Mouse (Mus musculus) cerebellum, postnatal 25 days (tissue): ENCODE data around the gene Agap2.

Experiments used
- DNase-seq, 2 experiments: peaks; one replicate each; pipeline ENCODE4 v3.0.0; 2021; ENCODE audit warnings: mixed read lengths in 2 of 2

The Agap2 gene

GRCm38 (mm10) chr10:127075080-127075479 is at the start of gene Agap2:
TSS of gene Agap2 (plus strand) at chr10:127075284.
- no peak for DNase-seq

DNA sequence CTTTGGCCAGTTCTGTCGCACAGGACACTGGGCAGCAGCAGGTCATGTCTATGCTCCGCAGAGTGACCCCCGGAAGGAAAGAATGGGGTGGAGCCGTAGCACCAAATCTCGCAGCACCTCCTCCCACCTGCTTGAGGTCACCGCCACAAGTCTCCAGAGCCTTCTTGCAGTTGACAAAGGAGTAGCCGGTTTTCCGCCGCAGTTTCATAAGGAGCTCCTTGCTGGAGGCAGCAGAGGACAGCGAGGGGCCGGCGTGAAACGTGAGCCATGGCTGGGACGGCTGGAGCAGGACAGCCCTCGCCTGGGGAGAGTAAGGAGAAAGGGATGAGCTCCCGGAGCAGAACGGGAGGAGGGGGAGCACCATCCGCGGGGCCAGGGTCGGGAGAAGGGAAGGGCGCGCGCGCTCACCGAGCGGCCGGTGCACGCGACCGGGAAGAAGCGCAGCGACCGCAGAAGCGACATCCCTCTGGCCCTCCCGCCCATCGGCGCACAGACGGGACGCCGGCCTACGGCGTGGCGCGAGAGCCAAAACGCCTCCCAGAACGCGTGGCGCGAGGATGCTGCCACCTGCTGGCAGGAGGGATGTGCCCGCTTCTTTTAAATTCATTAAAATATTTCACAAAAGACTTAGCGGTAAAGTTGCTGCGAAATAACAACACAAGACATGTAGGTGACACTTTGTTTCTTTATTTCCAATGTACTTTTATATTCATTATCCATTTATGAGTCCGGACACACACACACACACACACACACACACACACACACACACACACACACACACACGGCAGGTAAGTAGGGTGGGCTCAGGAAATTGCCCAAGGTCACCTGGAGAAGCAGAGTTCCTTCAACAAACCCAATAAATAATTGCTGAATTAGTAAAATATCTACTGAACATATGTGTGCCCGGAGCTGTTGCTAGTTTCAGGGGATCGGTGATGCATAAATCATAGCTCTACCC is 44.5 kb upstream of the Agap2 start, which contains the start of gene Tsfm:
TSS of gene Tsfm (minus strand) at position 505 of the 961 bp plus-strand sequence.
- peak; percentile 96 to 98 for DNase-seq

DNA sequence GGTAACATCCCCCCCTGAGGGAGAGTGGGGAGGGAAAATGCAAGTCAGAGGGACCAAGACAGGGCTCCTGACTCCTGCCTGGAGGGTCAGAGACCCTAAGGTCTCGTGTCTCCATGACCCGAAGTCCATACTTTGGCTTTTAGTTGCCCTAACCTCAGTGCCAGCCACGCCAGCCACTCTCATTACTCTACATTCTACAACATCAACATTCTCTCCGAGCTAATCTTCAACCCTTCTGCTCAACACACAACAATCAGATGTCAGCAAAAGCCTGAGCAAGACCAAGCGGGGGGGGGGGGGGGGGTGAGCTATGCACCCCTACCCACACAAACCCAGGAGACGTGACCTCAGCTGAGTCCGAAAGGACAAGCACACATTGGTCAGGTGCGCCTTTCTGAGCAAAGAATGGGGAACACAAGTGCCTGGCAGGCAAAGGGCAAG is 41.8 kb upstream of the Agap2 start:
- DNase-seq, result no peak

- no peak for DNase-seq
Measured at GRCm38 (mm10) chr10:127036273-127036672, 38.8 kb upstream of the Agap2 start.

DNA sequence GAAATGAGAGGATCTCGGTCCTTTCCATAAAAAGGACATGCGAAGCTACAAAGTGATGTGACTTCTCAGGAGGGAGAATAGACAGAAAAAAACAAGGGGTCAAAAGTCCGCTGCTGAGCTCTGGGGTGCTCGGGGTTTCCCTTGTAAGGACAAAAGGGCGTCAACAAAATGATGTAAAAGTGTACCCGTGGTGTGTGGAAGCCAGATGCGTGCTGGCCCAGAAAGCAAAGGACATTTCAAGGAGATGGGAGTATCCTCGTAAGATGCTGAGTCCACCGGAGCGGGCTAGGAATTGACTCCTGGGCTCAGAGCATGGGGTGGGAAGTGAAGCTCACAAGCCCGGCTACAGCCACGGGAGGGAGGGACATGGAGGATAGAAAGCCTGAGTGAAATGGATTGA is 37.4 kb upstream of the Agap2 start:
- no peak for DNase-seq

GRCm38 (mm10) chr10:127040569-127041214 is 34.4 kb upstream of the Agap2 start:
- DNase-seq, result peak; percentile 41 to 59

DNA sequence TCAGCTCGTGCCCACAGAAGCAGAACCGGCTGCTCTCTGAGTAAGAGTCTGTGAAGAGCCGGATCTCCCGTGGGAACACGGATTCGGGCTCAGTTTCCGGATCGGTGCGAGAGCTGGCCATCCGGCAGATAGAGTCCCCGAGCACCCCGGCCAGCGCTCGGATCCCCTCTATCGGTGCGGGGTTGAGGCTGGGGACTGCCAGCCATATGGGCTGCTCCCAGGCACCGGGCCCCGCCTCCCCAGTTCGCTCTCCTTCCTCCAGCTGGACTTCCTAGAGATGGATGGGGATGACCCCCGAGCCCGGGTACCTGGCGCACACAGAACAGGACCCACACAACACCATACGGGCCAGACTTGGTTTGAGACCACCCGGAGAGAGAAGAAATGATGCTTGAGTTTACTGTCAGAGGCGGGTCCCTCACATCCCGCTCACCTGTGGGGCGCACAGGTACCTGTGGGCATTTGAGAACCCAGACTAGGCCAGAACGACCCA is 33.8 kb upstream of the Agap2 start, which contains the start of the genes Mettl1 and Eef1akmt3:
TSS of gene Mettl1 (plus strand) at position 141 of the 493 bp plus-strand sequence.
TSS of gene Eef1akmt3 (minus strand) at position 240 of the 493 bp plus-strand sequence.
- peak in 1 of 2 experiments; percentile 72 for DNase-seq

DNA sequence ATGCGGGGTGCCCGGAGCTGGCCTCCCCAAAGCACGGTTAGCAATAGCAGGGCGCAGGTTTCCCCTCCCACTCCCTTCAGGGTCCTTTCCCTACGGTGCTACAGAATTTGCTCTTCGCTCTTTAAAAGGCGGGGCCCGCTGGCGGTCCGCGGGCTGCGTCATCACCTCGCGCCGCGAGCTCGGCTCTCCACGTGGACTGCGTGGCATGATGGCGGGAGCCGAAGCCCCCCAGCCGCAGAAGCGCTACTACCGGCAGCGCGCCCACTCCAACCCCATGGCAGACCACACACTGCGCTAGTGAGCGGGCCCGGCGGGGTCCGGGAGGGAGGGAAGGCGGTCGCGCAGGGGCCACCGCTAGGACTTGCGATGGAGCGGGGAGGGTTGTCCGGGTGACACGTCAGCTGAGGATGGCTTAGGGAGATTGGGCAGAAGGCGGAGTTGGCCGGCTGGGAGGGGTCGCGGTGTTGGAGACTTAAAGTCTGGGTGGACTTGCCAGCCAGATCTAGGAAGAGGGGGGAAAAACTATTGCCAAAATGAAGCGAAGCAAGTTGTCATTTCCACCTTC is 33.2 kb upstream of the Agap2 start:
- peak; percentile 94 to 95 for DNase-seq

GRCm38 (mm10) chr10:127042468-127043115 is 32.5 kb upstream of the Agap2 start:
- DNase-seq, result no peak

DNA sequence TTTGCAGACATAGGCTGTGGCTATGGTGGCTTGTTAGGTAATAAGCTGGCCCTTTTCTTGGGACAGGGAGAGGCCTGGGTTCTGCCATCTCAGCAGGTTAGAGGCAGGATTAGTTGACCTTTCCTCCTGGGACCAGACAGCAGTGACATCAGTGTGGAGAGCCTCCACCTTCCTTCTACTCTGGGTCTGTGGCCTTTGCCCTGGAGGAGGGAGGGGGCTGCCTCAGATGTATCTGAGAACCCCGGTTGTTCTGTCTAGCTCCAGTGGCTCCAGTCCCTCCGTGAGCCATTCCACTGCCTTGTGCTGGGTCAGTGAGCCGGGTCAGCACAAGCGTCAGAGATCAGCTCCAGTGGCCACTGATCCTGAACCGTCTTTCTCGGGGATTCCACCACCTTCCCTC is 31.9 kb upstream of the Agap2 start:
- DNase-seq, result no peak

- no peak for DNase-seq
Measured at GRCm38 (mm10) chr10:127047954-127048353, 27.1 kb upstream of the Agap2 start, which contains the start of gene Cyp27b1. TSS of gene Cyp27b1 (plus strand) at chr10:127048250.

DNA sequence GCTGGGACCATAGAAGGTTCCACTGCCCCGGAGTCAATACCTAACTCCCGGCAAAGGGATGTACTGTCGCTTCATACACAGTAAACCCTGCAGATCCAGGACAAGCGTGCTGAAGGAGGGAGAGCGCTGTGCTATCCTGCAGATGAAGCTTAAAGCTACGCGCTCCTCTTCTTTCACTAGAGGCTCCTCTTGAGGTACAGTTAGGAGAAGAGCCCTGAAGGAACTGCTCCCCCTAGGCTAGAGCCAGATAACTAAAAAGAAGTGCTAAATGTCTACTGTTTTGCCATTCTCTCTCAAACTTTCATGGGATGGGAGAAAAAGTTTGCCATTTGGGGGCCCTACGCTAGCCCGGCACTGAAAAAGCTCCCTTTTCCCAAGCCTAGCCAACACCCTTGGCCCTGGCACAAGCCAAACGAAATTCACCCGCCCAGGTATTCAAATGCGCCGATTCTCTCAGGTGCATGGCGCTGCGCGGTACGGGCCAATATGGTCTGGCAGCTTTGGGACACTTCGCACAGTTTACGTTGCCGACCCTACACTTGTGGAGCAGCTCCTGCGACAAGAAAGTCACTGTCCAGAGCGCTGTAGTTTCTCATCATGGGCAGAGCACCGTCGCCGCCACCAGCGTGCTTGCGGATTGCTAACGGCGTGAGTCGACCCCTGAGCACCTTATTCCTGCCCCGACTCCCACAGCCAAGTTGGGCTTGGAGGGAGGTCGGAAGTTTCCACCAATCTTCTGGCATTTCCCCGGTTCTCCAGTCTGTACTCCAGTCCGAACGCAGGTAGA is 26.3 kb upstream of the Agap2 start:
- no peak for DNase-seq

DNA sequence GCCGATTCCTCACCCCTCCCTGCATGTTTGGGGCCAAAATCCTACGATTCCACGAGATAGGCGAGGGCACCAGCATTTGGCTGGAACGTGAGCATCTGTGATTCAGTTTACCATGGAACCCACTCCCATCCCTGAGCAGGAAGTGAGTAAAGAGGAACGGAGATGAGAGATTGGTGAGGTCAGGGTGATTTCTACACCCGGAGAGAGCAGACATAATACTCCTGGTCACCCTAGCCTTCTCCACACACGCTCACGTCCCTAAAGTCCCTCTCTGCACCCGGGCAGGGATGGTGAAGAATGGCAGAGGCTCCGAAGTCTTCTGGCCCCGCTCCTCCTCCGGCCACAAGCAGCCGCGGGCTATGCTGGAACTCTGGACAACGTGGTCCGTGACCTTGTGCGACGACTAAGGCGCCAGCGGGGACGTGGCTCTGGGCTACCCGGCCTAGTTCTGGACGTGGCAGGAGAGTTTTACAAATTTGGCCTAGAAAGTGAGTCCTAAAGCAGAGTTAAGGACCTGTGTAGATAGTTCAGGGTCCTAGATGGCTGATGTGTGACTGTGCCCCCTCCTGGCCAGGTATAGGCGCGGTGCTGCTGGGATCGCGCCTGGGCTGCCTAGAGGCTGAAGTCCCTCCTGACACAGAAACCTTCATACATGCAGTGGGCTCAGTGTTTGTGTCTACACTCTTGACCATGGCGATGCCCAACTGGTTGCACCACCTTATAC is 25.5 kb upstream of the Agap2 start:
- peak in 1 of 2 experiments; percentile 47 for DNase-seq

DNA sequence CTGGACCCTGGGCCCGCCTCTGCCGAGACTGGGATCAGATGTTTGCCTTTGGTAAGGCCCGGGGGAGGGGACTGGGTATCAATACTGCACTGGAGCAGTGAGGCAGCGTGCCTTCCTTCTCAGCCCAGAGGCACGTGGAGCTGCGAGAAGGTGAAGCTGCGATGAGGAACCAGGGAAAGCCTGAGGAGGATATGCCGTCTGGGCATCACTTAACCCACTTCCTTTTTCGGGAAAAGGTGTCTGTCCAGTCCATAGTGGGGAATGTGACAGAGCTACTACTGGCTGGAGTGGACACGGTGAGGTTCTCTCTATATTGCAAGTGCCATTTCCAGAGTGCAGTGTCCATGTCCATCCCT is 25.0 kb upstream of the Agap2 start:
- DNase-seq, result no peak

- DNase-seq, result peak in 1 of 2 experiments; percentile 50
Measured at GRCm38 (mm10) chr10:127054646-127055045, 20.4 kb upstream of the Agap2 start.

DNA sequence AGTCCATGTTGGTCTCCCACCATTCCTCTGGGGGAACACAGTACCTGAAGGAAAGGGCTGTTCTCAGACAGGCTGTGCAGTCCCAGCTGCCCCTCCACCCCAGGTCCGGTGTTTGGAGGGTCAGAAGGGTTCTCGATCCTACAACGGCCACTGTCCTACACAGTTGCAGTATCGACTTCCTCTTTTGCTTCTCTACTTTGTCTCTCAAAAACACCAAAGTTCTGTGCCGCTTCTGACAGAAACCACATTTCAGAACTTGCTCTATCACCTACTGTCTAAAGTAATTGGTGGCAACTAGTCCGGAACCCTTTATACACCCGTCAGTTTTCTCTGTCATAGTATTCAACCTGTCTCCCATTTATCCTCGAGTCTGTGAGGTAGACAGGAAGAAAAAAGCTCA is 19.7 kb upstream of the Agap2 start:
- DNase-seq, result no peak

DNA sequence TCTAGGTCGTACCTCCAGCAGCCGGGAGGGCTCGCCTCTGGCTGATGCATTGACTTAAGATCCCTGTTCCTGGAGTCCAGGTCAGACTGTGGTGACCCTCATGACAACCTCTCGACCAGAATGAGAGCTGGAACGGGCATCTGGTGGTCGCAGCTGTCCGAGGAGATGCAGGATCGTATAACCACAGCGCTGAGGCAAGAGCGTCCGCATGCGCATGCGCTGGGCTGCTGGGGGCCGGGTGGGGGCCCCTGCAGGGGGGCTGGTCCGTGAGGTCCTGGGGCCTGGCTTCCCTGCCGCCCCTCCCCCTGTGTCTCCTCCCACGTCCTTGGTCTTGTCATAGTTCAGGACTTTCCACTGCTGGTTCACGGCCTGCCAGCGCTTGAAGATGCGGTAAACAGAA is 18.6 kb upstream of the Agap2 start:
- DNase-seq, result peak in 1 of 2 experiments; percentile 39

- peak; percentile 83 to 89 for DNase-seq
Measured at GRCm38 (mm10) chr10:127058161-127058560, 16.9 kb upstream of the Agap2 start.

DNA sequence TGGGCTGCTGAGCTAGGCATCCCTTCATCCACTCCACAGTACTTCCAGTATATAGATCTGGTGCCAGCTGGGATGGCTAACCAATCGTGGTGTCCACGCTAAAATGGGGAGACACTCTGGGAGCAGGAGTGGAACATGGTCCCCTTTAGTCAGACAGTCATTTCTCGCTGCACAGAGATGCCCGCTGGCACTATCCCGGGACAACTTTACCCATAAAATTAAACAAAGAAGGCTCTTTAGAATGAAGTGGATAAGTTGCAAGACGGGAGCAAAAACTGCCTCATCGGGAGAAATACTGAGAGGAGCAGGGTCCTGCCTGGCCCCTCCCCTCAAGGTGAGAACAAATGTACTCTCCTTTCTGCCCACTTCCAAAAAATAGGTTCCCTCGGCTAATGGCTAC is 16.4 kb upstream of the Agap2 start:
- peak in 1 of 2 experiments; percentile 39 for DNase-seq

DNA sequence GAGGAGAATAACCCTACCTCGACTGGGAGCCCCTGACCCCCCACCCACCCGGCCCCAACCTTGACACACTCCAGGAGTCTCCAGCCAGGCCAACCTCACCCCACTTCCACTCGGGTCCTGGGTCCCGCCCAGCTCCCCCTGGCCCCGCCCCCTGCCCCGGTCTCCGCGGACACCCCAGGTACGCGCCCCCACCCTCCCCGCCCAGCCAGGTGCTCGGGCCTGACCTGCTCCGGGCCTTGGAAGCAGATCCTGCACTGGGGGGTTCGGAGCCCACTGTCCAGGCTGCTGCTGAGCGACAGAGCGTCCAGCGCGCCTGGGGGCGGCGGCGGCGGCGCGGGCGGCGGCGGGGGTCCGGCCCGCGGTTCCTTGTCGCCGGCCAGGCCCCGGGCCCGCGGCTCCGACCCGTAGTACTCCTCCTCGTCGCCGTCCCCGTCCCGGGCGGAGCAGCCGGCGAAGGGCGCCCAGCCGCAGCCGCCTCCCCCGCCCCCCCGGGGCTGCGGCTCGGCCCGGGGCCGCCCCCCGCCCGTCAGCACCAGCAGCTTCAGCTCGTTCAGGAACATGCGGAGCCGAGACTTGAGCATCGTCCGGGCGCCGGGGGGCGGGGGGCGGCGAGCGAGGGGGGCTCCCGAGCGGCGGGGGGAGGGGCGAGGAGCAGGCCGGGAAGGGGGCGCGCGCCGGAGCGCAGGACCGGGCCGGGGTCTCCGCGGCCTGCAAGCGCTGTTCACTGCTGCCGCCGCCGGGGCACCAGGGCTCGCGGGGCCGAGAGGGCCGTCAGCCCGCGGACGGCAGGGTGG is 15.7 kb upstream of the Agap2 start:
- peak in 1 of 2 experiments; percentile 66 for DNase-seq
